Mouse (Mus musculus) intestine, embryonic 16.5 days (tissue): ENCODE data around the gene Gfy. TPM values are rescaled to one million over a fixed set of nuclear protein-coding genes. Genes with fewer than 3 reads are reported as not detected.

ENCODE experiments used
- ATAC-seq: fragments of 200-750 bp; cut with Nextera tagmentation; 2 replicates; pipeline ENCODE4 v1.8.0; 2017; ENCODE audit warnings: moderate TSS enrichment, moderate library complexity
- H3K27ac ChIP-seq: fragments of 300-500 bp; sonication (generic); 2 replicates; pipeline ENCODE4 v1.5.1; 2014; ENCODE audit warnings: mild to moderate bottlenecking, low read length
- H3K27me3 ChIP-seq: fragments of 300-500 bp; sonication (generic); replicated peaks from 2 replicates; pipeline ENCODE4 v1.6.1; 2014; ENCODE audit warnings: low read length, control low read depth, mixed read lengths; ENCODE audit not compliant: control insufficient read depth, insufficient read depth
- H3K36me3 ChIP-seq: fragments of 300-500 bp; sonication (generic); 2 replicates; pipeline ENCODE4 v1.6.1; 2014; ENCODE audit warnings: low read length, control low read depth; ENCODE audit not compliant: control insufficient read depth, insufficient read depth
- H3K4me1 ChIP-seq: fragments of 300-500 bp; sonication (generic); 2 replicates; pipeline ENCODE4 v1.6.1; 2014; ENCODE audit warnings: low read length, control low read depth, mixed read lengths; ENCODE audit not compliant: control insufficient read depth, insufficient read depth
- H3K4me2 ChIP-seq: fragments of 300-500 bp; sonication (generic); 2 replicates; pipeline ENCODE4 v1.6.1; 2014; ENCODE audit warnings: low read depth, low read length, control low read depth
- H3K4me3 ChIP-seq: fragments of 300-500 bp; sonication (generic); 2 replicates; pipeline ENCODE4 v1.5.1; 2014; ENCODE audit warnings: mild to moderate bottlenecking, low read length
- H3K9ac ChIP-seq: fragments of 300-500 bp; sonication (generic); 2 replicates; pipeline ENCODE4 v1.6.1; 2014; ENCODE audit warnings: low read depth, low read length
- H3K9me3 ChIP-seq: fragments of 300-500 bp; sonication (generic); 2 replicates; pipeline ENCODE4 v1.6.1; 2016; ENCODE audit warnings: low read length, control low read depth; ENCODE audit not compliant: control insufficient read depth
- WGBS: fragments of 180-500 bp; shearing (Covaris S2); extraction: QIAGEN DNeasy Blood & Tissue Kit; methylation state at CpG from one replicate; pipeline ENCODE4 v1.1.7; 2014; 5-methylcytosine and 5-hydroxymethylcytosine counted together
- polyA plus RNA-seq: library from polyadenylated mRNA; unstranded; fragments of >200 nt; fragmentation: Nextera tagmentation; extraction: Ambion mirVana; gene quantifications from 2 replicates; pipeline ENCODE4 v1.2.1, GENCODE M21; 2015

The Gfy gene
- polyA plus RNA-seq, 1 experiment from 2014 or later = not detected

DNA sequence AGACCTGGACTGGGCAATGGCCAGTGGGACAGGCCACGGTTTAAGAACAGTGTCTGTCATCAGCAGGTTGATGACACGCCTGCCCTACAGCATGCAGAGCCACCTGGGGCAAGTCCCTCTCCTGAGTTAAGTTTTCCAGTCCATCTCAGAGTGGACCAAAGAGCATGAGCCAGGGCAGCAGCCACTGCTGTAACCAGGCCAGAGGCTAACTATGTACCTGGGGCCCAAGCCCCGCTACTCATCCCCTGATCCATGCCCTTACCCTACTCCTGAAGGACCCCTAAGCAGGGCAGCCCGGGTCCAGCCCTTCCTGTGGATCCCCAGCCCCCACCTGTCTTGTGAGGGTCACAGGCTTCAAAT lies 16.8 kb upstream of the Gfy start:
- H3K9me3 ChIP-seq = no peaks in the 10 kb centered on the region
- no peaks in the 10 kb centered on the region for H3K36me3 ChIP-seq
- H3K27ac ChIP-seq = no peak overlapping the region
- H3K4me3 ChIP-seq = no peak overlapping the region
- H3K9ac ChIP-seq = 0 out of 2 replicates have a peak overlapping the region, but pooled peaks have one; percentile 2
- 77% methylated on average over 4 of the region's 4 CpGs for WGBS
- no peaks in the 10 kb centered on the region for H3K4me1 ChIP-seq
- H3K27me3 ChIP-seq = no peaks in the 10 kb centered on the region
- no peak for ATAC-seq
- H3K4me2 ChIP-seq = no peak overlapping the region

DNA sequence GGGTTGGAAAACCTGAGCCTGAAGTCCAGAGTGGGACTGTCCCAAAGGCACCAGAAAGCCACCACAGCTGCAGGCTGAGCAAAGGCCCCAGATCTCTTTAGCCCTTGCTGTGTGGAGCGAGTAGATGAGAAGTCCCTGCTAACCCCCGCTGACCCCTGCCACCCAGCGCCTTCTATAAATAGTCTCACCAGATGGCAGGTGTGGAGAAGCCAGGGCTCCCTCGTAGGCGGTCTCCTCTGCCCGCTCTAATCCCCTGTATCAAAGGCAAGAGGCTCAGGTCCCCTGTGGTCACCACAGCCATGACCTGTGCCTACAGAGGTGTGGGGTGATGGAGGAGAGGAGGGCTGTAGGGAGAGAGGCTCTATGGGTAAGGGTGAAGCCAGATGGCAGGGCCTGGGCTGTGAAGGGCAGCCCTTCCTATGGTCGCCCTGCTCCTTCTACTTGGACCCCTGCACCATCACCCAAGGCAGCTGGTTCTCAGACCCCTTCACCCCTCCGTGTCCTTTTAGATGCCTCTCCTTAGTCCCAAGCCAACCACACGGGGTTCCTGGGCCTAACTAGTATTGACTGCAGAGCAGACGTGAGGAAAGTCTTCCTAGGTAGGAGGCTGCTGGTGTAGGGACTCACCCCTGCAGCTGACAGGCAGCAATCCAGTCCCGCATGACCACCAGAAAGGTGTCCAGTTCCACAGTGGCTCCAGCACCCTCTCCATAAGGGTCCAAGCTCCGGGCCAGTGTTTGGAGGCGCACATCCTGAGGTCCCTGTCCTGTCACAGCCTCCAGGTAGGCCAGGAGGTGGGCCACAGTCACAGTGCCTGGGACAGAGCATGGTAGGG lies 16.2 kb upstream of the Gfy start:
- Histone ChIP-seq H3K4me2 (no peak overlapping the region), H3K4me1 (no peaks in the 10 kb centered on the region), H3K9me3 (no peaks in the 10 kb centered on the region), H3K9ac (0 out of 2 replicates have a peak overlapping the region, but pooled peaks have one; percentile 10), H3K27me3 (no peaks in the 10 kb centered on the region), H3K36me3 (no peaks in the 10 kb centered on the region), H3K27ac (no peak overlapping the region), H3K4me3 (no peak overlapping the region)
- WGBS = 66% methylated on average over 13 of the region's 13 CpGs
- no peak for ATAC-seq

DNA sequence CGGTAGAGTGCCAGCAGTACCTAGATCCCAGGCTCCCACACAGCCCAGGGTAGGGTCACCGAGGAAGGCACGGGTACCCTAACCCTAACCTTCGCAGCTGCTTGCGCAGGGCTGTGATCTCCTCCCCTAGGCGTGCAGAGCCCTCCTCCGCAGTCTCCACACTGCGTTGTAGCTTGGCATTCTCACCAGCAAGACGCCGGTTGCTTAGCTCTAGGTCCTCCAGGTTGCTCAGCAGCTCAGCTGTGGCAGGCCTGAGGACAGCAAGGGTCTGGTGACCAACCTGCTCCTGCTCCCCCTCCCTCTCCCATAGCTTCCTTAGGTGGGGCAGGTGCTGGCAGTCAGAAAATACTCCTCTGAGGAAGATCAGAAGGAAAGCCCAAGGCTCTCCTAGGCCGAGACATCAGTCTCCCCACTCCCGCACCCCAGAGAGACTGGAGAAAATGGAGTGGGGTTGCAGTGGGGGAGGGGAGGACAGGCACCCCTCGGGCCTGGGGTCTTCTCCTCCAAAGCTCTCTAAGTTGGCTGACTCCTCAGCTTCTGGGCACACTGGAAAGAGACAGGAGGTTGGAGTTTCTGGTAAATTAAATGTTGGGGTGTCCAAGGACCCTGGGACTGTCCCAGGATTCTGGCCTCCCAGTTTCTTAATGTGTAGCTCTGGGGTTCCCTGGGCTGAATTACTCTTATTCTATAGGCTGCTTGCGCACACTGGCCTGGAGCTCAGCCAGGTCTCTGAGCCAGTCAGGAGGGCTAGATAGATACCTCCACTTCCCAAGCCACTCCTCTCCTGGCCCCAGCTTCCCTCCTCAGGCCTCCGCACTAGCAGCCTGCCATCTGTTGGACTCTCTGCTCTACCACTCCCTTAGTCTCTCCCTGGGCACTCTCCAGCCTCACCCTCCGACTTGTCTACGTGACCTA lies 14.8 kb upstream of the Gfy start:
- no peak overlapping the region for H3K4me2 ChIP-seq
- H3K4me1 ChIP-seq = no peaks in the 10 kb centered on the region
- H3K4me3 ChIP-seq = no peak overlapping the region
- H3K9me3 ChIP-seq = no peaks in the 10 kb centered on the region
- no peak overlapping the region for H3K27ac ChIP-seq
- H3K27me3 ChIP-seq = no peaks in the 10 kb centered on the region
- H3K36me3 ChIP-seq = no peaks in the 10 kb centered on the region
- H3K9ac ChIP-seq = no peak overlapping the region
- 74% methylated on average over 17 of the region's 17 CpGs for WGBS
- ATAC-seq = peak; percentile 37; the same call in 1 of the 2 replicates

DNA sequence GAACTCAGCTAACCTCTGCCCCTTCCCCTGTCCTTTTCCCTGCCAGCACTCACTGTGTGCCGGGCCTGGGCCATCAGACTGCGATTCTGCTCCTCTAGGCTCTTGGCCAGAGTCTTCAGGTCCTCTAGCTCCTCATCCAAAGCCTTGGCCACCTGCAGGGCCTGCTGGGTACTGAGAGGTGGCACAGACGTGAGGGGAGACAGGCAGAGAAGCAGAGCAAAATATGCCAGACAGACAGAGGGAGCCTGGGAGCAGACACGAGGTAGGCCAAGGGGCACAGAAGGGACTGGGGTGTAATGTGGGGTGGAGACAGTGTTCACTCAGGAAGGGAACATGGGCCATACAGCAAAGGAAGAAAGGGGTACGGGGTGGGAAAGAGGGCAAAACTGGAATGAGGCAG lies 14.0 kb upstream of the Gfy start:
- no peaks in the 10 kb centered on the region for H3K36me3 ChIP-seq
- H3K9me3 ChIP-seq = no peaks in the 10 kb centered on the region
- no peak overlapping the region for H3K4me3 ChIP-seq
- H3K4me2 ChIP-seq = no peak overlapping the region
- 0 out of 2 replicates have a peak overlapping the region, but pooled peaks have one; percentile 32 for H3K9ac ChIP-seq
- ATAC-seq = no peak
- WGBS = 64% methylated on average over 5 of the region's 5 CpGs
- no peaks in the 10 kb centered on the region for H3K27me3 ChIP-seq
- no peak overlapping the region for H3K27ac ChIP-seq
- H3K4me1 ChIP-seq = no peaks in the 10 kb centered on the region

DNA sequence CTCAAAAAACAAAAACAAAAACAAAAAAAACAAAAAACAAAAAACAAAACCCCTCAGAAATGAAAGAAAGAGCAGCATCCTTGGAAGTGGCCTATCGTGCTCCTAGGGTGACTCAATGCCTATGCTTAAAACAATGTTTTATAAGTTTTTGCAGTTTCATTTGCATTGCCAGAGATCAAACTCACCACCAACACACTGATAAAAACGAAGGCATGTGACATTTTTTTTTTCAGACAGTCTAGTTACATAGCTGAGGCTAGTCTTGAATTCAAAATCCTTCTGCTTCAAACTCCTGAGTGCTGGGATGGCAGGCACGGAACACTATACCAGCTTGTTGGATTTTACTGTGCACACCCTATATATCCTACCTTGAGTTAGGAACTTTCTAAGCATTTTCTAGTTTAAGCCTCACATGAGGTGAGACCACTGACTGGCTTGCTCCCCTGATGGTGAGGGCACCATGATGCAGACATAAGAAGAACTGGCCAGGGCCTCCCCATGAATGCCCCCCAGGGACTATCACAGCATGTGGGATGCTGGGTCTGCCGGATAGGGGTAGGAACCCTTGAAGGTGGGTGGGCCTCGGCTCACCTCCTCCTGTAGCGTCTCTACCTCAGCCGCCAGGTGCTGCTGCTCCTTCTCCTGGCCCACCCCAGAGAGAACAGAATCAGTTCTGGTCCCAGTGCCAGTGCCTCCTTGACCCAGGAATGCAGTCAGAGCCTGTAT lies 13.4 kb upstream of the Gfy start:
- no peaks in the 10 kb centered on the region for H3K27me3 ChIP-seq
- no peak for ATAC-seq

DNA sequence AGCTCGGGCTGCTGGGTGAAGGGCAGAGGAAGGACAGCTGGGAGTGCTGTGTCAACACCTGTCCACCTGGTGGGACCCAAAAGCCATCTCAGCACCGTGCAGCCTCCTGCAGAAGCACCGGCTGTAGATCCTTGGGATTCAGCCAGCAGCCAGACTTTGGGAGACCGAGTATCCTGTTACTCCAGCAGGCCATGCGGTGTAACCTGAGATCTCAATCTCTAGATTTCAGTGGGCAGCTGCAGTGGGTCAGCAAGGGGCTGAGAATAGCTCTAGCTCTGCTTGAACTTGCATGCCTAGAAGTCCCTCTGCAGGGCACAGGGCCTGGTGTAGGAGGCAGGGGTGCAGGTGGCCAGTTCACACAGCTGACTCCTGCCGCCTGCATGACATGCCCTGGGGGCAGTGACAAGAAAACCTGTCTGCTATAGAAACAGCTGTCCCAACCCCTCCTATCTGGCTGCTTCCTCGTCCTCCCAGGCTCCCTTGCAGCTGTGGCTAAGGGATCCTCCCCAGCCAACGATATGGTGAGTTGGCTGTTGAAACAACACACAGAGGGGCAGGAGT lies 12.5 kb upstream of the Gfy start:
- 16% methylated on average over 8 of the region's 8 CpGs for WGBS
- Histone ChIP-seq H3K27me3 (no peaks in the 10 kb centered on the region; the same call in 1 of the 2 replicates), H3K9ac (no peak overlapping the region), H3K4me1 (no peaks in the 10 kb centered on the region), H3K27ac (no peak overlapping the region), H3K4me2 (no peak overlapping the region), H3K9me3 (no peaks in the 10 kb centered on the region), H3K4me3 (no peak overlapping the region), H3K36me3 (no peaks in the 10 kb centered on the region)
- peak; percentile 41; the same call in 1 of the 2 replicates for ATAC-seq

More for the DNA sequence above, 13.4 kb upstream of the Gfy start:
- no peak overlapping the region for H3K27ac ChIP-seq
- H3K4me1 ChIP-seq = no peaks in the 10 kb centered on the region
- no peak overlapping the region for H3K9ac ChIP-seq
- no peak overlapping the region for H3K4me2 ChIP-seq
- WGBS = 86% methylated on average over 7 of the region's 7 CpGs
- H3K9me3 ChIP-seq = no peaks in the 10 kb centered on the region
- H3K4me3 ChIP-seq = no peak overlapping the region
- no peaks in the 10 kb centered on the region for H3K36me3 ChIP-seq

DNA sequence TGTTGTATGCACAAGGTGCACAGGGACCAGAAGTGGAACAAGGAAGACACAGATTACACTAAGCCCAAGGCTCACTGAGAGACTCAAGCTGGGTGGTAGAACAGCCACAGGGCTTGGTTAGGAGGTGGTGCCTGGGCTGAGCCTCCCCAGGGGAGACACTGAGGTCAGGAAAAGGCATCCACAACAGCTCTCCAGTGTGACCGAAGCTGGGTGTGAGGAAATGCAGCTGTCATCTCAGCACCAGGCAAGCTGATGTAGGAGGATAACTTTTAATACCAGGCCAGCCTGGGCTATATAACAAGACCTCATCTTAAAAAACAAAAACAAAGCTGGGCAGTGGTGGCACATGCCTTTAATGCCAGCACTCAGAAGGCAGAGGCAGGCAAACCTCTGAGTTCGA lies 11.8 kb upstream of the Gfy start:
- Histone ChIP-seq H3K4me1 (no peaks in the 10 kb centered on the region), H3K4me3 (no peak overlapping the region), H3K27ac (no peak overlapping the region), H3K9me3 (no peaks in the 10 kb centered on the region), H3K27me3 (peaks cover 2% of the 10 kb centered on the region), H3K36me3 (no peaks in the 10 kb centered on the region), H3K4me2 (no peak overlapping the region), H3K9ac (no peak overlapping the region)
- 60% methylated on average over 2 of the region's 2 CpGs for WGBS
- no peak for ATAC-seq

DNA sequence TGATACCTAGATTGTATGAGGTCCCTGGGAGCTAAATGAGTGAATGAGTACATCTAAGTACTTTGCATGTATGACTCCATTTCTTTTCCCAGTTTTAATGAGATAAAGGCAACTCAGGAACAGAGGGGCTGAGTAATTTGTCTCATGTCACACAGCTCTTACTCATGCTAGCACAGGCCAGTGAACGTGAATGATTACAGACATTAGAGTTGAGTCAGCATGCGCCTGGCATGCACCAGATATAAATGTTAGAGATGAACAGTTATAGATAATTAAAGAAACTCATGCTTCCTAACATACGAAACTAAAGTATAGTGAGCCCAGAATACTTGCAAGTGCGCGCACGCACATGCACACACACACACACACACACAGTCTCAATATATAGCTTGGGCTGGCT lies 10.8 kb upstream of the Gfy start:
- H3K9ac ChIP-seq = no peak overlapping the region
- H3K4me2 ChIP-seq = no peak overlapping the region
- H3K36me3 ChIP-seq = no peaks in the 10 kb centered on the region
- no peak overlapping the region for H3K4me3 ChIP-seq
- H3K4me1 ChIP-seq = no peaks in the 10 kb centered on the region
- ATAC-seq = no peak
- peaks cover 5% of the 10 kb centered on the region for H3K27me3 ChIP-seq
- no peaks in the 10 kb centered on the region for H3K9me3 ChIP-seq
- 88% methylated on average over 6 of the region's 6 CpGs for WGBS
- H3K27ac ChIP-seq = no peak overlapping the region

DNA sequence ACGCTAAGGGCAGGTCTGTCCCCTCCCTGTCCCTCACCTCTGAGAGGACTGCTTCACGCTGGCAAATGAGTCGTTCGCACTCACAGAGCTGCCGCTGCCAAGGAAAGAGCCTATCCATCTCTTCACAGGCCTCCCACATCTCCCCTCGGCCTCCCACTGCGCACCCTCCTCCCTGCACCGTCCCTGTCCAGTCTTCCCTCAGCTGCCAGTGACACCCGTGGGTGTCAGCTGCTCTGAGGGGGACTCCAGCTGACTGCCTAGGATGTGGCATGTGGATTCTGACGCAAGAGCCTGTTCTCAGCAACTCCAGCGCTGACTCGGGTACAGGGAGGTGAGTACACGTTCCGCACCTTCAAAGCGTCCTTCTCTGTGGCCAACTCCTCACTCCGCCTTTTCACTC lies 10.2 kb upstream of the Gfy start:
- Histone ChIP-seq H3K9ac (no peak overlapping the region), H3K36me3 (no peaks in the 10 kb centered on the region), H3K4me1 (no peaks in the 10 kb centered on the region), H3K27ac (no peak overlapping the region), H3K4me3 (no peak overlapping the region), H3K27me3 (peaks cover 9% of the 10 kb centered on the region), H3K4me2 (no peak overlapping the region), H3K9me3 (no peaks in the 10 kb centered on the region)
- no peak for ATAC-seq
- 56% methylated on average over 16 of the region's 16 CpGs for WGBS
